Mouse (Mus musculus): Measurements from ENCODE around the gene Zbtb39. TPM values are rescaled to one million over a fixed set of nuclear protein-coding genes. Genes with fewer than 3 reads are reported as not detected.

The Zbtb39 gene
- 8.7 and 10.5 TPM in 2 replicates for polyA plus RNA-seq (2012; rRNA removed)

GRCm38 (mm10) chr10:127739083-127739660 lies at the start of gene Zbtb39:
TSS of gene Zbtb39 (plus strand) at chr10:127739538.
- 2% methylated on average over 32 of the region's 61 CpGs for WGBS

GRCm38 (mm10) chr10:127691053-127691452 lies 48.3 kb upstream of the Zbtb39 start:
- H3K4me3 ChIP-seq (replicated peaks; ENCODE audit: extremely low read depth, low read depth, low read length): no peak overlapping the region
- no peaks in the 10 kb centered on the region for H3K4me1 ChIP-seq (ENCODE audit: control insufficient read depth, insufficient read depth, low read length)
- TF ChIP-seq CTCF (IDR thresholded peaks at IDR 0.05; ENCODE audit: insufficient read depth, low read length) (no peak), POLR2A (IDR thresholded peaks at IDR 0.05; ENCODE audit: borderline replicate concordance, extremely low read depth, low read depth, low read length) (no peak)
- DNase-seq: no peak
- 21% methylated on average over 1 of the region's 1 CpGs for WGBS

More at GRCm38 (mm10) chr10:127739083-127739660, at the start of gene Zbtb39:
- Histone ChIP-seq H3K4me3 (replicated peaks; ENCODE audit: extremely low read depth, low read depth, low read length) (peak within 1 kb of the TSS; percentile 78), H3K4me1 (ENCODE audit: control insufficient read depth, insufficient read depth, low read length) (peaks cover 21% of the 10 kb centered on the region)
- DNase-seq: peak; percentile 75
- TF ChIP-seq CTCF (IDR thresholded peaks at IDR 0.05; ENCODE audit: insufficient read depth, low read length) (0 out of 2 replicates have a peak, but pooled peaks have one; percentile 3), POLR2A (IDR thresholded peaks at IDR 0.05; ENCODE audit: borderline replicate concordance, extremely low read depth, low read depth, low read length) (no peak)

DNA sequence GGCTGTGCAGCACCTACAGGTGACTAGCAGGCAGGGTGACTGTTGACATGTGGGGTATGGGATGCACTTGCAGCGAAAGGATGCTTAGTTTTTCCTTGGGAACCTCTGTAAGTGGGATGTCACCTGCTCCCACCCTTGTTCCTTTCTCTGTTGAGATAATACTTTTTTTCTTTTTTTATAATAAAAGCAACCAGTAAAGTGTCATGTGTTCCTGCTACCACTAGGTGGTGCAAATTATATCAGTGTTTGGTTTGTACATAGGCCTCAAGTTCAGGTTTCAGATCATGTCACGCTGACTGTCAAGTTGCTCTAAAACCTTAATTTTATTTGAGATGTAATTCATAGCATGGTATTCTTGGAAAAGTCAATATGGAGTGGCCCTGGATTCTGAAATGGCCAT lies 44.7 kb upstream of the Zbtb39 start:
- no peak for DNase-seq
- no peaks in the 10 kb centered on the region for H3K4me1 ChIP-seq (ENCODE audit: control insufficient read depth, insufficient read depth, low read length)
- WGBS: 43% methylated on average over 2 of the region's 2 CpGs
- no peak overlapping the region for H3K4me3 ChIP-seq (replicated peaks; ENCODE audit: extremely low read depth, low read depth, low read length)
- peak; percentile 33; the same call in 1 of the 2 replicates for TF ChIP-seq CTCF (IDR thresholded peaks at IDR 0.05; ENCODE audit: insufficient read depth, low read length)
- no peak for TF ChIP-seq POLR2A (IDR thresholded peaks at IDR 0.05; ENCODE audit: borderline replicate concordance, extremely low read depth, low read depth, low read length)

- TF ChIP-seq POLR2A (IDR thresholded peaks at IDR 0.05; ENCODE audit: borderline replicate concordance, extremely low read depth, low read depth, low read length) (no peak), CTCF (IDR thresholded peaks at IDR 0.05; ENCODE audit: insufficient read depth, low read length) (no peak)
- WGBS: 93% methylated on average over 7 of the region's 7 CpGs
- DNase-seq: no peak
- Histone ChIP-seq H3K4me3 (replicated peaks; ENCODE audit: extremely low read depth, low read depth, low read length) (no peak overlapping the region), H3K4me1 (ENCODE audit: control insufficient read depth, insufficient read depth, low read length) (no peaks in the 10 kb centered on the region)
Measured at GRCm38 (mm10) chr10:127695775-127696174, 43.6 kb upstream of the Zbtb39 start.

DNA sequence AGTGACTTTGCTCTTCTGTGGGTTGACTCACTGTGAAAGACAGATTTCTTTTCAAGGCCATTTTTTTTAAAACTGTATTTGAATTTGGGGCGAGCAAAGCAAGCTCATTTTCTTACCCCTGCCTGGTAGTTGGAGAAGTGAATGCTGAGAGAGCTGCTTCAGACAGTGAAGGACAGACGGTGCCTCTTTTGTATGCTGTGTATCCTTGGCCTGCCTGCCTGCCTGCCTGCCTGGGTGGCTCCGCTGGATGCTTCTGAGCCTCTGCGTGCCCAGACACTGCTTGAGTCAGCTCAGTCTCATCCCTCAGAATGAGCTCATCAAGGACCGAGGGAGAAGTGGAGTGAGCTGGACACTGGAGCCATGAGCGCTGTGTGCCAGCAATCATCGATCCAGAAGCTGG lies 40.4 kb upstream of the Zbtb39 start:
- WGBS: 94% methylated on average over 7 of the region's 7 CpGs
- Histone ChIP-seq H3K4me3 (replicated peaks; ENCODE audit: extremely low read depth, low read depth, low read length) (no peak overlapping the region), H3K4me1 (ENCODE audit: control insufficient read depth, insufficient read depth, low read length) (no peaks in the 10 kb centered on the region)
- no peak for DNase-seq
- TF ChIP-seq CTCF (IDR thresholded peaks at IDR 0.05; ENCODE audit: insufficient read depth, low read length) (no peak), POLR2A (IDR thresholded peaks at IDR 0.05; ENCODE audit: borderline replicate concordance, extremely low read depth, low read depth, low read length) (no peak)

GRCm38 (mm10) chr10:127703299-127703698 lies 36.0 kb upstream of the Zbtb39 start:
- 41% methylated on average over 4 of the region's 4 CpGs for WGBS
- no peaks in the 10 kb centered on the region for H3K4me1 ChIP-seq (ENCODE audit: control insufficient read depth, insufficient read depth, low read length)
- no peak overlapping the region for H3K4me3 ChIP-seq (replicated peaks; ENCODE audit: extremely low read depth, low read depth, low read length)
- no peak for DNase-seq
- TF ChIP-seq CTCF (IDR thresholded peaks at IDR 0.05; ENCODE audit: insufficient read depth, low read length): no peak
- no peak for TF ChIP-seq POLR2A (IDR thresholded peaks at IDR 0.05; ENCODE audit: borderline replicate concordance, extremely low read depth, low read depth, low read length)

- no peak for DNase-seq
- H3K4me3 ChIP-seq (replicated peaks; ENCODE audit: extremely low read depth, low read depth, low read length): no peak overlapping the region
- H3K4me1 ChIP-seq (ENCODE audit: control insufficient read depth, insufficient read depth, low read length): no peaks in the 10 kb centered on the region
- TF ChIP-seq CTCF (IDR thresholded peaks at IDR 0.05; ENCODE audit: insufficient read depth, low read length) (no peak), POLR2A (IDR thresholded peaks at IDR 0.05; ENCODE audit: borderline replicate concordance, extremely low read depth, low read depth, low read length) (no peak)
- WGBS: 35% methylated on average over 2 of the region's 2 CpGs
Measured at GRCm38 (mm10) chr10:127704293-127704692, 35.0 kb upstream of the Zbtb39 start.

DNA sequence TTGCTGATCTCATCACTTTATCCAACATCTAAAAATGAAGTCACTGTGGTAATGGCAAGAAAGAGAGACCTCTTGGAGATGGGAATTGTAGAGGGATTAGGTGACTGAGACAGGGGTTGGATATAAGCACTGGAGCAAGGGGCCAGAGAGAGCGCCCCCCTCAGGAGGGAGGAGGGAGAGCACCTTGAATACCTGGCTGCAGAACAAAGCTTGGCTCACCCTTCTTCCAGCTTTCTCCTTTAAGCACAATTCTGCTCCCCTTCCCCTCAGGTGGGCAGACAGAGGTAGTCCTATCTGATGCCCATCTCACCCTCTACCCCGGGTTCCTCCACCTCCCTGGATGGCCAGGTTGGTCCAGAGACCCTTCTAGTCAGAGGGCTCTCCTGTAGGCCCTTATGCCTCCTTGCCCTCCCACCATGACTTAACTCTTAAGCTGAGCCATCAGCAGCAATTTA lies 34.5 kb upstream of the Zbtb39 start, which contains the start of gene Myo1a:
TSS of gene Myo1a (plus strand) at position 405 of the 455 bp plus-strand sequence.
- DNase-seq: no peak
- no peak within 1 kb of the TSS for H3K4me3 ChIP-seq (replicated peaks; ENCODE audit: extremely low read depth, low read depth, low read length)
- WGBS: 54% methylated on average over 2 of the region's 2 CpGs
- TF ChIP-seq CTCF (IDR thresholded peaks at IDR 0.05; ENCODE audit: insufficient read depth, low read length) (no peak), POLR2A (IDR thresholded peaks at IDR 0.05; ENCODE audit: borderline replicate concordance, extremely low read depth, low read depth, low read length) (no peak)
- no peaks in the 10 kb centered on the region for H3K4me1 ChIP-seq (ENCODE audit: control insufficient read depth, insufficient read depth, low read length)

DNA sequence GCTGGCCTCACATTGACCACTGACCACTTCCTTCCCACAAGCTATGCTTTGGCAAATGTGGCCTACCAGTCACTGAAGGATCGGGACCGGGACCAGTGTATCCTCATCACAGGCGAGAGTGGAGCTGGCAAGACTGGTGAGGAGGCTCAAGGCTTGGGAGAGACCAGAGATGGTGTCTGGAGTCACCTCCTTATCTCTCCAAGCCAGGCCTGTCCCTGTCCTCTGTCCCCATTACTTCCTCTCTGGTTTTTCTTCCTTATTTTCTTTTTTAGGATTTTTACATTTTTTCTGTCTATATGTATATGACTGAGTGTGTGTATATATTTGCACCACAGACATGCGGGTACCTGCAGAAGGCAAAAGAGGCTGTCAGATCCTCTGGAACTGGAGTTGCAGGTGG lies 33.6 kb upstream of the Zbtb39 start:
- H3K4me3 ChIP-seq (replicated peaks; ENCODE audit: extremely low read depth, low read depth, low read length): no peak overlapping the region
- TF ChIP-seq POLR2A (IDR thresholded peaks at IDR 0.05; ENCODE audit: borderline replicate concordance, extremely low read depth, low read depth, low read length) (no peak), CTCF (IDR thresholded peaks at IDR 0.05; ENCODE audit: insufficient read depth, low read length) (no peak)
- H3K4me1 ChIP-seq (ENCODE audit: control insufficient read depth, insufficient read depth, low read length): no peaks in the 10 kb centered on the region
- WGBS: 89% methylated on average over 4 of the region's 4 CpGs
- no peak for DNase-seq

GRCm38 (mm10) chr10:127707721-127708120 lies 31.6 kb upstream of the Zbtb39 start:
- H3K4me3 ChIP-seq (replicated peaks; ENCODE audit: extremely low read depth, low read depth, low read length): no peak overlapping the region
- WGBS: 52% methylated on average over 7 of the region's 7 CpGs
- no peak for DNase-seq
- no peaks in the 10 kb centered on the region for H3K4me1 ChIP-seq (ENCODE audit: control insufficient read depth, insufficient read depth, low read length)
- TF ChIP-seq POLR2A (IDR thresholded peaks at IDR 0.05; ENCODE audit: borderline replicate concordance, extremely low read depth, low read depth, low read length) (no peak), CTCF (IDR thresholded peaks at IDR 0.05; ENCODE audit: insufficient read depth, low read length) (no peak)
